ENCODE assay signal across 8 mouse cellular contexts in genomic region chr15:83099533-83100331, GRCm38 (mm10). TPM values are rescaled to one million over a fixed set of nuclear protein-coding genes. Genes with fewer than 3 reads are reported as not detected.
DNase-seq lines count a peak whose midpoint lies in the region; ATAC-seq and TF ChIP-seq lines count a peak whose summit lies in the region.

No protein-coding gene starts in this region.

- peak overlapping the region; percentile 47 for H3K9ac ChIP-seq in hindbrain, postnatal 0 days (replicated peaks; ENCODE audit: low read length)
- H3K9ac ChIP-seq in limb, embryonic 13.5 days, result peak overlapping the region; percentile 80
- H3K9ac ChIP-seq in midbrain, embryonic 14.5 days (replicated peaks; ENCODE audit: low read length), result peak overlapping the region; percentile 35

- 4% methylated on average over 31 of the region's 31 CpGs for WGBS in hindbrain, postnatal 0 days
- 3% methylated on average over 31 of the region's 31 CpGs for WGBS in limb, embryonic 13.5 days
- WGBS in midbrain, embryonic 14.5 days, result under 1% methylated on average over 31 of the region's 31 CpGs
- WGBS in spleen, adult 2 months, result 5% methylated on average over 31 of the region's 31 CpGs

- no peaks in the 10 kb centered on the region for H3K9me3 ChIP-seq in hindbrain, postnatal 0 days (ENCODE audit: low read length)
- H3K9me3 ChIP-seq in limb, embryonic 13.5 days, result no peaks in the 10 kb centered on the region
- H3K9me3 ChIP-seq in midbrain, embryonic 14.5 days (ENCODE audit: control insufficient read depth, low read length), result no peaks in the 10 kb centered on the region

- H3K4me3 ChIP-seq in hindbrain, postnatal 0 days (ENCODE audit: low read length), result peak overlapping the region; percentile 35
- H3K4me3 ChIP-seq in limb, embryonic 13.5 days, result peak overlapping the region; percentile 61
- peak overlapping the region; percentile 26 for H3K4me3 ChIP-seq in midbrain, embryonic 14.5 days (replicated peaks; ENCODE audit: low read depth, low read length)
- peak overlapping the region; percentile 58 for H3K4me3 ChIP-seq in spleen, adult 2 months (ENCODE audit: extremely low read depth, insufficient read depth, insufficient read length)

- ATAC-seq in hindbrain, postnatal 0 days, result peak; percentile 81
- peak; percentile 94 for ATAC-seq in limb, embryonic 13.5 days (ENCODE audit: low FRiP score, low read depth)
- ATAC-seq in midbrain, embryonic 14.5 days (ENCODE audit: low FRiP score, low TSS enrichment), result peak; percentile 46; the same call in 1 of the 2 replicates

- peak; percentile 38 for DNase-seq in cerebellum, adult 18-20 months
- no peak for DNase-seq in cerebellum, adult 11-12 months
- DNase-seq in cerebellum, postnatal 25 days, result peak; percentile 44 to 65
- peak; percentile 86 to 91 for DNase-seq in gastrocnemius, adult 8-10 months (ENCODE audit: low spot score in 2 of 2)
- peak; percentile 68 for DNase-seq in hindbrain, postnatal 0 days (ENCODE audit: low spot score)
- DNase-seq in midbrain, embryonic 14.5 days, result peak; percentile 77
- peak; percentile 59 to 93 for DNase-seq in spleen, adult 2 months (ENCODE audit: low read depth in 1 of 2, low spot score in 2 of 2)

- no peaks in the 10 kb centered on the region for H3K36me3 ChIP-seq in hindbrain, postnatal 0 days (ENCODE audit: insufficient read depth, low read length)
- H3K36me3 ChIP-seq in limb, embryonic 13.5 days, result no peaks in the 10 kb centered on the region
- no peaks in the 10 kb centered on the region for H3K36me3 ChIP-seq in midbrain, embryonic 14.5 days (ENCODE audit: control insufficient read depth, insufficient read depth, low read length)
- no peaks in the 10 kb centered on the region for H3K36me3 ChIP-seq in spleen, adult 2 months (ENCODE audit: control insufficient read depth, insufficient read depth, low read length)

- H3K4me1 ChIP-seq in hindbrain, postnatal 0 days (ENCODE audit: insufficient read depth, low read length), result 0 out of 2 replicates have a peak, but pooled peaks cover 6% of the 10 kb centered on the region
- H3K4me1 ChIP-seq in limb, embryonic 13.5 days, result peaks cover 18% of the 10 kb centered on the region
- H3K4me1 ChIP-seq in midbrain, embryonic 14.5 days (ENCODE audit: control insufficient read depth, insufficient read depth, low read length), result peaks cover 11% of the 10 kb centered on the region; the same call in 1 of the 2 replicates
- peaks cover 5% of the 10 kb centered on the region; the same call in 1 of the 2 replicates for H3K4me1 ChIP-seq in spleen, adult 2 months (ENCODE audit: control insufficient read depth, insufficient read depth, insufficient read length)

- no peak for TF ChIP-seq CTCF in hindbrain, postnatal 0 days (IDR thresholded peaks at IDR 0.05; ENCODE audit: low read depth)
- TF ChIP-seq CTCF in spleen, adult 2 months (IDR thresholded peaks at IDR 0.05; ENCODE audit: extremely low read depth, insufficient read depth, insufficient read length, insufficient replicate concordance), result no peak

- H3K27me3 ChIP-seq in hindbrain, postnatal 0 days (ENCODE audit: insufficient read depth, low read length), result no peaks in the 10 kb centered on the region; the same call in 1 of the 2 replicates
- peaks cover 11% of the 10 kb centered on the region; the same call in 1 of the 2 replicates for H3K27me3 ChIP-seq in limb, embryonic 13.5 days
- H3K27me3 ChIP-seq in midbrain, embryonic 14.5 days (ENCODE audit: control insufficient read depth, insufficient read depth, low read length), result 0 out of 2 replicates have a peak, but pooled peaks cover 3% of the 10 kb centered on the region
- H3K27me3 ChIP-seq in spleen, adult 2 months (ENCODE audit: control insufficient read depth, insufficient read depth, low read length), result no peaks in the 10 kb centered on the region

- TF ChIP-seq POLR2A in spleen, adult 2 months (IDR thresholded peaks at IDR 0.05; ENCODE audit: low read depth, low read length), result peak; percentile 32; the same call in 1 of the 2 replicates

- no peak overlapping the region for H3K27ac ChIP-seq in hindbrain, postnatal 0 days
- peak overlapping the region; percentile 55; the same call in 1 of the 2 replicates for H3K27ac ChIP-seq in limb, embryonic 13.5 days
- H3K27ac ChIP-seq in midbrain, embryonic 14.5 days (replicated peaks; ENCODE audit: low read depth, low read length), result no peak overlapping the region
- 0 out of 2 replicates have a peak overlapping the region, but pooled peaks have one; percentile 4 for H3K27ac ChIP-seq in spleen, adult 2 months (ENCODE audit: insufficient read depth, low read length)

- H3K4me2 ChIP-seq in hindbrain, postnatal 0 days (ENCODE audit: low read depth, low read length), result peak overlapping the region; percentile 64
- peak overlapping the region; percentile 90 for H3K4me2 ChIP-seq in limb, embryonic 13.5 days (replicated peaks)
- H3K4me2 ChIP-seq in midbrain, embryonic 14.5 days (ENCODE audit: low read length), result peak overlapping the region; percentile 59

RNA-seq across cellular contexts. Expression of gene Serhl, which starts 10.4 kb away (rescaled TPM):
- 10 to 100 TPM; 19.2 to 30.2 (median 25.4) TPM for total RNA-seq in gastrocnemius, adult 8-10 months (2022)
- total RNA-seq in hindbrain, postnatal 0 days (2014; rRNA removed), result 12.6 and 12.9 TPM in 2 replicates
- 37.4 and 38.5 TPM in 2 replicates for polyA plus RNA-seq in hindbrain, postnatal 0 days (2015; fragmentation: Nextera tagmentation; extraction: Ambion mirVana)
- polyA plus RNA-seq in limb, embryonic 13.5 days (2015; fragmentation: Nextera tagmentation; extraction: Ambion mirVana), result 58.9 and 59.5 TPM in 2 replicates
- polyA plus RNA-seq in midbrain, embryonic 14.5 days (2014; fragmentation: Nextera tagmentation; extraction: Ambion mirVana), result 23.1 and 24.7 TPM in 2 replicates
- polyA plus RNA-seq in spleen, adult 2 months (2012; rRNA removed), result 31.4 and 37.1 TPM in 2 replicates

RNA-seq across cellular contexts. Expression of gene Rrp7a, which starts 22.9 kb away (rescaled TPM):
- total RNA-seq in gastrocnemius, adult 8-10 months (2022), result 10 to 100 TPM; 32.9 to 48.0 (median 41.8) TPM
- 157 and 207 TPM in 2 replicates for total RNA-seq in hindbrain, postnatal 0 days (2014; rRNA removed)
- 69.4 and 74.4 TPM in 2 replicates for polyA plus RNA-seq in hindbrain, postnatal 0 days (2015; fragmentation: Nextera tagmentation; extraction: Ambion mirVana)
- polyA plus RNA-seq in limb, embryonic 13.5 days (2015; fragmentation: Nextera tagmentation; extraction: Ambion mirVana), result 59.4 and 63.9 TPM in 2 replicates
- polyA plus RNA-seq in midbrain, embryonic 14.5 days (2014; fragmentation: Nextera tagmentation; extraction: Ambion mirVana), result 57.0 and 62.3 TPM in 2 replicates
- 86.8 and 104 TPM in 2 replicates for polyA plus RNA-seq in spleen, adult 2 months (2012; rRNA removed)

RNA-seq across cellular contexts. Expression of gene Poldip3, which starts 49.5 kb away (rescaled TPM):
- 10 to 100 TPM; 12.3 to 18.1 (median 16.9) TPM for total RNA-seq in gastrocnemius, adult 8-10 months (2022)
- 97.5 and 115 TPM in 2 replicates for total RNA-seq in hindbrain, postnatal 0 days (2014; rRNA removed)
- 96.9 and 103 TPM in 2 replicates for polyA plus RNA-seq in hindbrain, postnatal 0 days (2015; fragmentation: Nextera tagmentation; extraction: Ambion mirVana)
- polyA plus RNA-seq in limb, embryonic 13.5 days (2015; fragmentation: Nextera tagmentation; extraction: Ambion mirVana), result 158 and 165 TPM in 2 replicates
- polyA plus RNA-seq in midbrain, embryonic 14.5 days (2014; fragmentation: Nextera tagmentation; extraction: Ambion mirVana), result 148 and 174 TPM in 2 replicates
- polyA plus RNA-seq in spleen, adult 2 months (2012; rRNA removed), result 50.6 and 55.7 TPM in 2 replicates

Comparison
In these comparisons a context has a peak if more than half of its experiments do, and no peak if none do; other contexts are left out.
1. H3K27ac ChIP-seq: peak in limb, embryonic 13.5 days (single experiment) and spleen, adult 2 months (single experiment); none in hindbrain, postnatal 0 days (single experiment) and midbrain, embryonic 14.5 days (single experiment).
2. Peak in every context shown above with its lines, with median percentiles within 50 percentile points of each other: ATAC-seq, H3K4me2 ChIP-seq, H3K4me3 ChIP-seq and H3K9ac ChIP-seq.